In genomic region chr10:42636360-42637182, GRCm38 (mm10) we compare ENCODE assay signal across 7 mouse cellular contexts. TPM values are rescaled to one million over a fixed set of nuclear protein-coding genes. Genes with fewer than 3 reads are reported as not detected.
DNase-seq lines count a peak whose midpoint lies in the region; ATAC-seq and TF ChIP-seq lines count a peak whose summit lies in the region.

No protein-coding gene starts in this region.

- peak overlapping the region; percentile 25 for H3K4me3 ChIP-seq in thymus, adult 2 months (ENCODE audit: control insufficient read depth, insufficient read depth, low read length)
- peak overlapping the region; percentile 16 for H3K4me3 ChIP-seq in forebrain, embryonic 16.5 days (replicated peaks; ENCODE audit: low read length)
- H3K4me3 ChIP-seq in liver, embryonic 11.5 days (ENCODE audit: low read depth, low read length) = peak overlapping the region; percentile 24
- H3K4me3 ChIP-seq in neural tube, embryonic 12.5 days = no peak overlapping the region

- WGBS in thymus, adult 2 months = 7% methylated on average over 27 of the region's 27 CpGs
- 6% methylated on average over 27 of the region's 27 CpGs for WGBS in forebrain, embryonic 16.5 days
- 3% methylated on average over 27 of the region's 27 CpGs for WGBS in liver, embryonic 11.5 days
- 2% methylated on average over 27 of the region's 27 CpGs for WGBS in neural tube, embryonic 12.5 days

- no peaks in the 10 kb centered on the region for H3K36me3 ChIP-seq in thymus, adult 2 months (ENCODE audit: control insufficient read depth, insufficient read depth, low read length)
- H3K36me3 ChIP-seq in forebrain, embryonic 16.5 days (ENCODE audit: control insufficient read depth, insufficient read depth) = no peaks in the 10 kb centered on the region
- H3K36me3 ChIP-seq in liver, embryonic 11.5 days (ENCODE audit: control insufficient read depth, insufficient read depth, low read length) = no peaks in the 10 kb centered on the region
- H3K36me3 ChIP-seq in neural tube, embryonic 12.5 days = no peaks in the 10 kb centered on the region

- no peak overlapping the region for H3K27ac ChIP-seq in thymus, adult 2 months (ENCODE audit: control insufficient read depth, insufficient read depth, low read length)
- H3K27ac ChIP-seq in forebrain, embryonic 16.5 days (ENCODE audit: low read length) = no peak overlapping the region
- no peak overlapping the region for H3K27ac ChIP-seq in liver, embryonic 11.5 days (ENCODE audit: low read depth, low read length)
- no peak overlapping the region for H3K27ac ChIP-seq in neural tube, embryonic 12.5 days

- H3K4me1 ChIP-seq in thymus, adult 2 months (replicated peaks; ENCODE audit: control insufficient read depth, insufficient read depth, low read length) = peaks cover 26% of the 10 kb centered on the region
- H3K4me1 ChIP-seq in forebrain, embryonic 16.5 days (replicated peaks; ENCODE audit: control insufficient read depth, insufficient read depth, low read length) = peaks cover 51% of the 10 kb centered on the region
- H3K4me1 ChIP-seq in liver, embryonic 11.5 days (replicated peaks; ENCODE audit: control insufficient read depth, insufficient read depth, low read length) = peaks cover 9% of the 10 kb centered on the region; the same call in 1 of the 2 replicates
- H3K4me1 ChIP-seq in neural tube, embryonic 12.5 days = peaks cover 28% of the 10 kb centered on the region

- H3K27me3 ChIP-seq in thymus, adult 2 months (ENCODE audit: control insufficient read depth, insufficient read depth, low read length) = peaks cover 33% of the 10 kb centered on the region
- no peaks in the 10 kb centered on the region for H3K27me3 ChIP-seq in forebrain, embryonic 16.5 days (replicated peaks; ENCODE audit: control insufficient read depth, insufficient read depth, low read length)
- peaks cover 61% of the 10 kb centered on the region for H3K27me3 ChIP-seq in liver, embryonic 11.5 days (replicated peaks; ENCODE audit: control insufficient read depth, insufficient read depth, low read length)
- H3K27me3 ChIP-seq in neural tube, embryonic 12.5 days (replicated peaks) = peaks cover 74% of the 10 kb centered on the region

- peak overlapping the region; percentile 63 for H3K4me2 ChIP-seq in forebrain, embryonic 16.5 days (ENCODE audit: low read length)
- peak overlapping the region; percentile 55 for H3K4me2 ChIP-seq in liver, embryonic 11.5 days
- H3K4me2 ChIP-seq in neural tube, embryonic 12.5 days (replicated peaks) = peak overlapping the region; percentile 34; the same call in 1 of the 2 replicates

- no peak for TF ChIP-seq POLR2A in thymus, adult 2 months (IDR thresholded peaks at IDR 0.05; ENCODE audit: control insufficient read depth, extremely low read depth, insufficient read depth, low read length, poor library complexity)

- ATAC-seq in forebrain, embryonic 16.5 days = no peak
- no peak for ATAC-seq in liver, embryonic 11.5 days (replicated peaks; ENCODE audit: low FRiP score)
- ATAC-seq in neural tube, embryonic 12.5 days (ENCODE audit: low FRiP score, low read depth) = no peak
- no peak for ATAC-seq in cerebellum, adult (ENCODE audit: insufficient number of reproducible peaks, low FRiP score, low TSS enrichment)

- no peak for DNase-seq in thymus, adult 2 months
- DNase-seq in thymus, adult 18-20 months = no peak
- DNase-seq in liver, embryonic 11.5 days (ENCODE audit: low spot score) = no peak
- no peak for DNase-seq in cerebellum, adult 9-11 months

- no peak overlapping the region for H3K9ac ChIP-seq in forebrain, embryonic 16.5 days (replicated peaks; ENCODE audit: low read depth, low read length)
- no peak overlapping the region for H3K9ac ChIP-seq in liver, embryonic 11.5 days (ENCODE audit: low read depth, low read length)
- H3K9ac ChIP-seq in neural tube, embryonic 12.5 days = no peak overlapping the region

- no peak for TF ChIP-seq CTCF in thymus, adult 2 months (IDR thresholded peaks at IDR 0.05; ENCODE audit: borderline replicate concordance, control insufficient read depth, extremely low read depth, insufficient read depth, low read length, poor library complexity)

- no peaks in the 10 kb centered on the region for H3K9me3 ChIP-seq in forebrain, embryonic 16.5 days (ENCODE audit: control insufficient read depth, low read length)
- H3K9me3 ChIP-seq in liver, embryonic 11.5 days (ENCODE audit: control insufficient read depth, low read length) = no peaks in the 10 kb centered on the region
- H3K9me3 ChIP-seq in neural tube, embryonic 12.5 days = no peaks in the 10 kb centered on the region

RNA-seq across cellular contexts. Expression of gene Ostm1, which starts 52.9 kb away (rescaled TPM):
- 63.0 and 69.4 TPM in 2 replicates for polyA plus RNA-seq in thymus, adult 2 months (2012; rRNA removed)
- 44.9 and 49.3 TPM in 2 replicates for polyA plus RNA-seq in forebrain, embryonic 16.5 days (2015; fragmentation: Nextera tagmentation; extraction: Ambion mirVana)
- 24.8 and 27.7 TPM in 2 replicates for polyA plus RNA-seq in liver, embryonic 11.5 days (2014; fragmentation: Nextera tagmentation; extraction: Ambion mirVana)
- polyA plus RNA-seq in neural tube, embryonic 12.5 days (2016; fragmentation: Nextera tagmentation; extraction: Ambion mirVana) = 21.7 and 24.1 TPM in 2 replicates

RNA-seq across cellular contexts. Expression of gene Nr2e1, which starts 53.1 kb away (rescaled TPM):
- polyA plus RNA-seq in thymus, adult 2 months (2012; rRNA removed) = not detected in 2 replicates
- 31.2 and 33.8 TPM in 2 replicates for polyA plus RNA-seq in forebrain, embryonic 16.5 days (2015; fragmentation: Nextera tagmentation; extraction: Ambion mirVana)
- polyA plus RNA-seq in liver, embryonic 11.5 days (2014; fragmentation: Nextera tagmentation; extraction: Ambion mirVana) = not detected in 2 replicates
- polyA plus RNA-seq in neural tube, embryonic 12.5 days (2016; fragmentation: Nextera tagmentation; extraction: Ambion mirVana) = not detected in 2 replicates

Comparison
In these comparisons a context has a peak if more than half of its experiments do, and no peak if none do; other contexts are left out.
1. RNA of gene Nr2e1, which starts 53.1 kb away (polyA plus RNA-seq): 31.2 to 33.8 TPM in forebrain, embryonic 16.5 days; not detected in thymus, adult 2 months, not detected in liver, embryonic 11.5 days and not detected in neural tube, embryonic 12.5 days; every median in the first group is over 10 times any median in the second.
2. Peak in every context shown above with its lines, with median percentiles within 50 percentile points of each other: H3K4me2 ChIP-seq.